Mouse (Mus musculus) heart, adult 9 months (tissue): ENCODE measurements at regions not wholly inside any gene's neighbourhood (a gene's known extent, or its start where the extent isn't known, plus 50 kb on each side); places are given as distances from the start of the nearest gene placed in this dataset.
A peak's percentile ranks its signal among the peaks of the same experiment; 100 is the strongest.

Source experiments
- DNase-seq, 2 experiments: peaks; one replicate each; pipeline ENCODE4 v3.0.0; 2022; ENCODE audit warnings: low spot score in 2 of 2

DNA sequence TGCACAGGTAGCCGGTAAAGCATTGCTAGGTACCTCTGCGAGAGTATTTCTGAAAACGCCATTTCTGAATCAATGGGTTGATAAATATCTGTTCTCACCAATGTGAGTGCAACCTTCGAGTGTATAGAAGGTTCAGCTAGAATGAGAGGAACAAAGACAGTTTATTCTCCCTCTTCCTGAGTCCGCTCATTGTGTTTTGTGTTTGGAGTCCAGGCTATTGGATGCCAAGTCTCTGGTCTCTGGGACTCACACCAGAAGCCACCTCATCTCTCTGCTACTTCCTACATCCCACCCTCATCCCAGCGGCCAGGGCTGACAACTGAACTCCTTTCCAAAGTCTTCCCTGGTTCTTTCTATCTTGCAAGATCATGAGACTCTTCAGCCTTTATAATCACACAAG is 62.7 kb downstream of the Lrrc30 start:
- no peak for DNase-seq

DNA sequence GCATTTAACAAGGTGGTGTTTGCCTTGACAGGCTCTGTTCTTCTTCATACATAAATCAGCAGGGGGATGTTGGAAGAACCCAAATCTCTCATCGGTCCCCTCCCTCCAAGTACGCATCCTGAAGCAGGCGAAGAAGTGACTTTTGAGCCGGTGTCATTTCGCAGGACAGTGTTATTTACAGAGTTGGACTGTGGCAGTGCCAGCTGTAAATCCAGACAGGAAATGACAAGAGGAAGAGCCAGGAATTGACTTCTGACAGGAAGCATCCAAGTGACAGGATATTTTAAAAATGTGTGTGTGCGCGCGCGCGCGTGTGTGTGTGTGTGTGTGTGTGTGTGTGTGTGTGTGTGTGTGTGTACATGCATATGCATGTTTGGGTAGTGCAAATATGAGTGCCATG is 66.3 kb downstream of the Lrrc30 start:
- DNase-seq, result peak; percentile 17 to 37

DNA sequence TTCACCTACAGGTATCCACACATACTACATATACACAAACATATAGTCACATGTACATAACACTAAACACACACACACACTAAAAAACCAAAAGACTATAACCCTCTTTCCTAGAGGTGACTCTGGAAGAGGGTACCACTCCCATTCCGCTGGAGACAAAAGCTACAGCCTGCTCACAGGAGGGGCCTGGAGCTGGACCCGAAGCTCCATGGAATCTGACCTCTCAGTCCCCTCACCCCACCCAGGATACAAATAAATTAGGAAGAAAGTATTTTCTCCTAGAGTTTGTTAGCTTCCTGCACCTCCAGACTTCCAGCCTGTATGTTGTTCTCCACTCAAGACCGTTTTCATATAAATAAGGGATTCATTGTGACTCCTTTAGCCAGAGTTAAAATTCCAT is 66.8 kb downstream of the Lrrc30 start:
- peak; percentile 32 to 64 for DNase-seq

DNA sequence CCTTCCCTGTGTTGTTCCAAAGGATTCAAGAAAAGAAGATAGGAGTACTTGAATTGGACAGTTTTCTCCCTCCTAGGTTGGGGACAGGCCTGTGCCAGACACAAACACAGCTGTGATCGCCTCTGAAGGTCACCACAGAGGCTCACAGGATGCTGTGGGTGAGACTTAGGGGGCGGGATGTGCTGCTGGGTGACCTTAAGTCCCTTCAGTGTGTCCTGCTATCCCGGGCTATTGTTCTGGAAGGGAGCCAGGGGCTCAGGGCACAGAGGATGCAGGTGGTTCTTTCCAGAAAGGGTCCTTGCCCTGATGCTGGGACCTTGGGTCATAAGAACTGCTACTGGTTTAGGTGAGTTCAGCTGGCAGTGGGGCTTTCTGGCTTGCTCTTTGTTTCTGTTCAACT is 67.7 kb downstream of the Lrrc30 start:
- peak in 1 of 2 experiments; percentile 55 for DNase-seq

DNA sequence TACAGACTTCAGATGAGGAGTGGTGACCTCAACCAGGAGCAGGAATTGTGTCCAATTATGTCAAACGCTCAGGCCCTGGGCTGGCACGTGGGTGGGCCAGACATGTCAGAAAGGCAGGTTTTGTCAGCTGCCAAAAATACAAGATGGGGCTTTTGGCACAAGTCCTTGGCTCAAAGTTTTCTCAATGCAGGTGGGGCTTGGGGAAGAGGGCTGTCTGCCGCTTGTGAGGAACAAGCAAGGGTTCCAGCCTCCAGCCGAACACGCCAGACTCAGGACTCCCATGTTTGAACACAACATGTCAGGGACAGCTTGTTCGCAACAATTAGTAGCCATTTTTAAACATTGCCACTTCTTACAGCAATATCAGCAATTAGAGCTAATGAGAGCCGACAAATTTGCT is 69.5 kb downstream of the Lrrc30 start:
- no peak for DNase-seq

DNA sequence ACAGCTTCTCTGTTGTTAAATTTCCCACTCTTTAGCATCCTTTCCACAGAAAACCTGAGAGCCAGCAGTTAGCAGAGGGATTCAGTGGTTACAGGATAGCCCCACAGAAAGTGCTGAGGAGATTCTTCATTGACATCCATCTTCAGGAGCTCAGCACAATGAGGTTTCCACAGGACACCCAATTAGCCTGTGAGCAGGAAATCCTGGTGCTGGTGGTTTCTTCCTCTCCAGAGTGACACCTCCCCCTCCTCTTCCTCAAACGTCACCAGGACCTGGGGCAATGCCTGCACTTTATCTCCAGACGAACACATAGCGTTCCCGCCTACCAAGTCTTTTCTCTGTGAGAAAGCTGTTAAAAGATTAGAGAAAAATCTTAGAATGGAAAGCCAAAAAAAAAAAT is 70.7 kb downstream of the Lrrc30 start:
- DNase-seq, result peak; percentile 52 to 69

DNA sequence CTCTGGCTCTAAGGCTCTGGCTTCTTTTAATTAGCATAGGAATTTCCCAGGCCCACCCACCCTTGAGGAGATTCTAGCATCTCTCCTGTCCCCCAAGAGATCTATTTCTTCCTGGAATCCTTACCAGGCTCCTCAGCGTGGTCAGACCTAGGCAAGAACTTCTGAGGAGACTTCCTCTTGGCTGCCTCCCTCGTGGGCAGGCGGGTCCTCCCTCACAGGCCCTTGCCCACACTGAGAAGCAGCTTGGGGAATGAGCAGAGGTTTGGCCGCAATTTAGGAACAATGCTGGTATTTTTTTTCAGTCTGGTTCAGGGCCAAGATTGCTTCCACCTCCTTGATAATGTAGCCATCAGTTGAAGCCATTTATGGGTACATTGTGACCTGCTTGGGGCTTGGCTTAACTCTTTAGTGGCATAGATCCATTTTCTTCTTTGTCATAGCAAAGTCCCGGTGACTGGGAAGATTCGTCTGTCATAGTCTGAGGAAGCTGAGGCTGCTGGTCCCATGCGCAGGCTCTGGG is 75.1 kb downstream of the Lrrc30 start:
- DNase-seq, result peak; percentile 15 to 39

DNA sequence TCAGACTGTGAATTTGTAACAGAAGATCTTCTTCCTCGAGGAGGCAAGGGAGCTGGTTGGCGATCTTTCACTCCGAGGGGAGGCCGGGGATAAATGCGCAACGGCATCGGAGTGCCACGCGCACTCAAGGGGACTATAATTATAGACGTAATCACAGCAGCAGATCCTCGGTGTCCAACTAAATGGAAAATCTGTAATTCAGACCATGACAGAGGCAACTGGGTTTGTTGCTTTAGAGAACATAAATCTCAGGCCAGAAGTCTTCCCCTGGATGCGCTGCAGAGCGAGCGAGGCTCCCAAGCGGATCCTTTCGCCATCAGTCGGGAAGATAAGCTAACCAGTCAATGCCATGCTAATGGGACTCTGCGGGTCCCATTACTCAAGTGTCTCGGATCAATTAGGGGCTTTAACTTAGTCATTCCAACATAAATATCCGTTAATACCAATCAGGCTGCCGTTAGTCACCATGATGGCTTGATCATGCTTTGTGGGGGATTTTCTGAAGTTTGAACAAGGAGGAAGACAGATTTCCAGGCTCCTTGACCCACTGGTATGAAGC is 79.9 kb downstream of the Lrrc30 start:
- DNase-seq, result no peak

DNA sequence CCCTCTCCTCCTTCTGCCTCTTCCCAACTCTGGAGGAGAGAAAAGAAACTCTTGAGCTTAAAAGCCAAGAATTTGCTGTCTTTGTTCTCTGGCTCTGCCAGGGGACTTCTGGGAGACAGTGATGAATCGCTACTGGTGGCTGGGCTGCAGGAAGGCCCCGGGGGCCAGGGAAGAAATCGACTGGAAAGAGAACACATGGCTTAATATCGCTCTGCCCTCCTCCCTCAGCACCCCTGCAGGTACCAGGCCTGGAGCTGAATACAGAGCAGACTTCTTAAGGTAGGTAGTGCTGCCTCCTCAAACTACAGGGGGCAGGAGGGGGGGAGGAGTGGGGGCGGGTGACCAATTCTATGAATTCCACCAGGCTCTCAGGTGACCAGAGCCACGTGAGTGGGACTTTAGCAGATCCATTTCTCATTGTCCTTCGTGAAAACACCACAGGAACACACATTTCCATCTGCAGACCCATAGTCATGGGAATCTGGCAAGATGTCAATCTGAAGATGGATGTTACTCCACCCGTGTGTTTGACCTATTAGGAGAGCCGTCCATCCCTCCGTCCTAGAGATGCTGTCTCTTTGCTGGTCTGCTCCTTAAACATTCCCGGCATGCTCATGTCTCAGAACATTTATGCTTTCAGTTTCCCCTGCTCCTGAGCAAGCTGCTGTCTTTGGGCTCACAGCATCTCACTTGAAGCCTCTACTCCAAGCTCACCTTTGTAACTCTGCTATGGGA is 83.4 kb downstream of the Lrrc30 start:
- DNase-seq, result no peak

DNA sequence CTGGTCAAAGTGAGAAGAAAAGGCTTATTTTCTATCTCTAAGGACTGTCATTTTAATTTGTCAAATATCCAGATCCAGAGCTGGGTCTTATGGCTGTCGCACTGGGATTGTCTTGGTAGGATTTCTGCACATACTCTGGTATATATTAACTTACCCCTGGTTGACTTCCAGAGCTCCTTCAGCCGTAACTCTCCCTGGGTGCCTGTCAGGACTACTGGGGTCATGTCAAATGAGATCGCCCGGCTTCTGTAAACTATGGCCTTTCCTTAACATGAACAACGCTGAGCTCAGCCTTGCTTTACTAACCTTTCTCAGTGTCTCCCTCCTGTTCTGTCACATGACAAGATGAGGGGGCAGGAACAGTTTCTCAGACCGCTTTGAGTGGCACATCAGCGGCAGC is 88.1 kb downstream of the Lrrc30 start:
- DNase-seq, result no peak

DNA sequence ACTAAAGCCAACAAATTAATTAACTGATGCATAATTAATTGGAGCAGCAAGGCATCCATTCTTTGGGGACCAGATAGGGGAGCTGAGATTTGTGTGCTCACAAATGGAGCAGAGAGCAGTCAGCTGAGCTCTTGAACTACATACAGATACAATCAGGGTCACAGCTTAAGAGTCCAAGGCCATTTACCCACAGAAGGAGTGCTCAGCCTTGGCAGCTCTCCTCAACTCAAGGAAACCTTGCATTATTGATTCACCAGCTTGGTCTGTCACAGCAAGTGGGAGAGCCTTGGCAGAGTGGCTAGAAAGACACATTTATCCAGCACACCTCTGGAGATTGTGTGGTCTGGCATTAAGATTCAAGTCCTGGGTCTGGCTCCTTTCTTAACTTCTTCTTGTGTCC is 100.2 kb downstream of the Lrrc30 start:
- no peak for DNase-seq

DNA sequence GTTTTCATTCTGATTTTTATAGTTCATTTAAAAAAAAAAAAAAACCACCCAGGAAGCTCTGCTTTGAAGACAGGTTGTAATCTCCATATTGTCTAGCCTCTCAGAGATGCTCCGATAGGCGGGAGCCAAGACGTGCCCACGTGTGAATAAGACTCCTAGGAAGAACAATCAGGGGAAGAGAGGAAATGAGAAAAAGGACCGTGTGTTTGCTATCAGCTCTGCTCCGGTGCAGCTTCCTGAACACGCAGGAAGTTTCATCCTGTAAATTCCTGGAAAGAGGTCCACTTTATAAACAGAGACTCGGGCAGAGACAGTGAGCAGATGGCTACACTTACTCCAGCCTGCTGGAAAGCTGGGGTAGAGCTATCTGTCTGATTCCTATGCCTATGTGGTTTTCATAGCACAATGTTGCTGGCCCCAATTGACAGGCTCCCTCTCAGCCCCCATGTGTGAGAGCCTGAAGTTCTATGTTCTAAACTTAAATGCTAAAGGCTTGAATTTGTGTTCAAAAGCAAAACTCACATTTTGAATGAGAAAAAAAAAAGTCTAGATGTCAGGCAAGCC is 111.6 kb downstream of the Lrrc30 start:
- peak; percentile 27 to 69 for DNase-seq

DNA sequence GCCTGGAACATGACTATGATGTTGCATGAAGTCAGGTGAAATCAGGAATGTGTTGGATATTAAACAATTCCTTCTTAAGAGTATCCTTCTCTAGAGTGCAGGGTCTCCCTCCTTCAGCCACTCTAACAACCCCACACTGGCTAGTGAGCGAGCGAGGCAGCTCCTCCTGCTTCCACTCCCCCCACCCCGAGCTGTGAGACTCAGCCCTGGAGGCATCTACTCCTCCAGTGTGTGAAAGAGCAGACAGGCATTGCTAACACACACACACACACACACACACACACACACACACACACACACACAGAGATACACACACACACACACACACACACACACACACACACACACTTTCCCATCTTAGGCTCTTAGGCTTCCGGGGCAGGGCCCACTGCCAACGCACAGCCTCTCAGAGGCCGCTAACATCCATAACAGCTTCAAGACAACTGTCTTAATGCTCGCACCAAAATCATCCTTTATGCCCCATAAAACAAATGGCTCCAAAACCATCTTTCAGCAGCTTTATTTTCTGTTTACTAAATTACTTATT is 116.8 kb downstream of the Lrrc30 start:
- DNase-seq, result no peak

DNA sequence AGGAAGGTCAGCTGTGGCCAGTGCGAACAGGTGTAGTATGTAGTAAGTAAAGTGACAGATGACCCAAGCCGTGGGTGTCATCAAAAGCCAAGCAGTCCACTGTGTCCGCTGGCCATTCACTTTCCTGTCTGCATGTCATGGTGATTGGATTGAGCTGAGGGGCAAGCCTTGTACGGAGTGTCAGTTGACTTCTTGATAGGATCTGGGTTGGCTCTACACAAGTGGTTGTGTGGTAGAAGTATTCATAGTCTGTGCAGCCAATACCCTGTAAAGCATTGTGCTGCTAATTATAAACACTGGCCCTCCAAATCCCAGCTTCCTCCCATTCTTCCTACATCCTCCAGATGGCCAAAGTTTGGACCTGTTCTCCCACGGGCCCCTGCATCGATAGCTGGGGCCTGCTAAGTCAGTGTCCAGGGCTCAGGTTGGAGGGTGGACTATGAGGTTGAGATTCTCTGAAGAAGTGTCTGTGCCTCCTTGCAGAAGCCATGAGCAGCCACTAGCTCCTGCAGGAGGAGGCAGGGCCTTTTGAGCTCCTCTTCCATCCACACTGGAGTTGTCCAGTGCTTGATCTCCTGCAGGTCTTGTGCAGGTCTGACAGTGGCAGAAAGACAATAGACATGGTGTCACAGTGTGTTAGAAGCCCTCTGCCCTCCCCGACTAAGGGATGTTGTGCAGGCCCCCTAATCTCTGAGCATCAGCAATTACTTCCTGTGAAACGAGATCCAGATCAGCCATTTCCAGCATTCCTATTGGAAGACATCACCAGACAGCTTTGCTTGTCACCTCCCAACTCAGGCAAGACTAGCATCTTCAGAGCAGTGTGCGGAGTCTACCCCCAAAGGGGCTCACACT is 117.9 kb downstream of the Lrrc30 start:
- peak; percentile 68 to 91 for DNase-seq

DNA sequence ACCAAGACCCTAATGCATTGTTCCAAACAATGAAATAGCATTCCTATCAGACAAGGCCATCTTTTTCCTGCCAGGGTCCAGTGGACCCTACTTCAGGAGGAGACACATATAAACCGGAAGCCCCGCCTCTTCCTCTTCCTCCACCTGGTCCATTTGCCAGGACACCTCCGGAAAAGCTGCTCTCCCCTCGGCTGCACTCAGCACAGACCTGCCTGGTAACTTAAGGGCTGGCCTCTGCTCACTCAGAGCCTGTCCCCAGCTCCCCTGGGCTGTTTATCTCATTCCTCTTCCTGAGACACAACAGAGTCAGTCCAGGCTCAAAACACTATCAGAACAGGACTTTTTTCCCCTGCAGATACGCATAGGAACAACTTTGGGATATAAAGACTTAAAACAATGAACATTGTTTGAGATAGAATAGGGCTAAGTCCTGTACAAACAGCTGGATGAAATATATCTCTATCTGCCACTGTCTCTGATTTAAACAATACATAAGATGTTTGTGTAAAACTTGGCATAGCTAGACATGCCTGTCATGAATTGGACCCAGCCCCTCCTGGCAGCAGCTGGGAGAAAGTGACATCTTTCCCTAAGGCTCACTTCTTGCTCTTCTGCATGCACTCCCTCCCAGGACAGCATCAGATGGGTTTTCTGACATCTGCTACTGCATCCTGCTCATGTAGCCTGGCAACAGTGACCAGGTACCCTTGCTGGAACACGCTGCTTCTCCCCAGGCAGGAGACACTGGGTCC is 119.6 kb downstream of the Lrrc30 start:
- peak; percentile 83 to 94 for DNase-seq

DNA sequence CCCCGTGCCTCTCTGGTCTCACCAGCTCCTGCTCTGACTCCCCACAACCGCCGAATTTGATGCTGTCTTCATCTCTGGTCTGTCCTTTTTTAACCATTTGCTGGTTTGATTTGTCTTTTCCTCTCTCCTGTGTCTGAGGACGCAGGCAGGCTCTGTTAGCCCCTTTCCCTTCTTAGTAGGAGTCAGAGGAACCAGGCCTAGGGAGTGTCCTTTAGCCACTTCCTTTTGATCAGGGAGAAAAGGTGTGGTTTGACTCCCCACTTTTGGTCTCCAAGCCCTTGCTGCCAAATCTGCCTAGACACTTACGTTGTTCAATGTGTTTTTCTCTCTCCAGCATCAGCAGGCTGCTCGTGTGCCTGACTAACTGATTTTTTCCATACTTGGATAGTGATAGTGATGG is 120.5 kb downstream of the Lrrc30 start:
- DNase-seq, result peak; percentile 44 to 71

DNA sequence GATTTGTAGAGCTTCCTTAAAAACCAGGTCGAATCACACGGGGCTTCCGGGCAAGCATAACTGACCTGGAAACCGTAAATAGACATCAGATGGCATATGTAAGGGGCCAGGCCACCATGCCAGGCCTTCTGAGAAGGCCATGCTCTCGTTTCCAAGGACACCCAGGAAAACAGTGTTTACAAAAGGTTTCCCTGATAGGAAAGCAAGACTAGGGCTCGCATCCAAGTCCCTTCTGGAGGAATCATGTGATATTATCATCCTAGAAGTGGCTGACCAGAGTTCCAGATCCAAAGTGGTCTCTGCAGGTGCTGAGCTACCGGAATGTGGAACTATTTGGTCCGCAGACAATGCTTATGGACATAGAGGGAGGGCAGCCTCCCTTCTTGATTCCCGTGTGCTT is 122.6 kb downstream of the Lrrc30 start:
- DNase-seq, result no peak

DNA sequence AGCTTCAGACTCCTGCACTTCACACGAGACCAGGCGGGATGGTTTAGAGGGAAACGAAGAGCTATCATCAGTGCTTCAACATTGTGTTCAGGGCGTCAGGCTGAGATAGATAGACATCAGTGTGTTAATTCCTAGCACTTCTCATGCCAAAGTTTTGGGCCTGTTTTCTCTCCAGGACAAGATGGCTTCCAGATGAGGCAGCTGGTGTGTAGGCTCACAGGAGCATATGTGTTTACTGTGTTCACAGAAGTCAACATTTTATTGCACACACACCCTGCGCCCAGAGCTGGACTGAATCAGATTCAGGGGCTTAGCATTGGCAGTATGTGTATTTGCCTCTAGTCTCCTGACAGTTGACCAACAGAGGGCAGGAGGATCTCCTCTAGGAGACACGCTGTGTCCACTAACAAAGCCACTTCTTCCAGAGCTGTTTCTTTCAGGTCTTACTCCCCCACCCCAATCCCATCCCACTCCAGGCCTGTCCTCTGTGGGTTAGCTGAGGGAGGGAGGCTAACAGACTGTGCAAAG is 123.4 kb downstream of the Lrrc30 start:
- no peak for DNase-seq

DNA sequence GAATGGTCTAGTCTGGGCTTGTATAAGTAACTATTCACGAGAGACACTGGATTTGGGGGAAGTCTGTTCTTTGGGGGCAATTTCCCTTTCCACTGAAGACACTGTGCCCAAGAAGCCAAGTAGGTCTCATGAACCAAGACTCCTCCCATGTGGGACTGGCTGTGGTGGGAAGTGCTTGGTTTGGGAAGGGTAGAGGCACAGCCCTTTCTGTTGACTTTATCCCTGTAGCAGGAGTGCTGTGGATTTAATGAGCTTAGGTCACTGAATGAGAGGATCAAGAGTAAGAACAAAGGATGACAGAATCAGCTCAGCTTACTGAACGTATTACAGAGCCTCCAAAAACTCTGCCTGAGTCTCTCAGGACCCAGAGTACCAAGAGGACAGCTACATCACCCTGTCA is 124.2 kb downstream of the Lrrc30 start:
- no peak for DNase-seq

DNA sequence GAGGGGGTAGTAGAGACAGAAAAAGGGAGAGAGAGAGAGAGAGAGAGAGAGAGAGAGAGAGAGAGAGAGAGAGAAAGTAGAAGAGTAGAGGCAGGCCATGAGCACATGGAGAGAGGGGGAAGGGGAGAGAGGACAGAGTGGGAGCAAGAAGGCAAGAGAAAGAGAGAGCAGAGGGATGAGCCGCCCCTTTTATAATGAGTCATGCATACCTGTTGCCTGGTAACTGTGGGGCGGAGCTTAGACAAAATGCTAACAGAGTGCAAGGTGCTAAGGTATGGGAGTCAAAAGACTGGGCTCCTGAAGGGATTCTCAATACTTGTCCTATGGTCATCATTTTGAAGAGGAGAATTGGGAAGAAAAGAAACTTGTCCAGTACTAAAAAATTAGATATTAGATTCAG is 126.1 kb downstream of the Lrrc30 start:
- no peak for DNase-seq

DNA sequence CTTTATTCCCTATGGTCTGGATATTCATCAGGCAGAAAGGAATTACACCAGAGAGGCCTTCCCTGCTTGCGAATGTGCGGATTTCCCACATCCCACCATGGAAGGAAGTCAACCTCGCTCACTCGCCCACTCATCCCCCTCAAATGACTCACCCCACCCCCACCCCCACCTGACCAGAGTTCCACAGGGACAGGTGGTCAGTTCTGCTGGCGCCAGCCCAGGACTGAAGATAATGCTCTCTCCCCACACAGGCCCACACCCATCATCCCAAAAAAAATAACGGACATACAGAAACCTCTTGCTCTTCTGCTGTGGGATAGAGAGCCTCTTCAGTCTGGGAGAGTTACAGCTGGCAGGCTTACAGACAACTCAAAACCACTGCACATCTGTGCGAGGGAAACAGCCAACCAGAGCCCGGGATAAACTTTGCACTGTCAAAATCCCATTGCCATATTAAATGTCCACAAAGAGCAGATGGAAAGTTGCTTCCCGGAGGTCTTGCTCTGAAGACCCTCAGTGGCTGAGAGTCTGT is 128.0 kb downstream of the Lrrc30 start:
- no peak for DNase-seq
